Mouse (Mus musculus) erythroblast, embryonic 14.5 days (primary cell): ENCODE measurements around the gene Rwdd4a.

Experiments
- GATA1 ChIP-seq: IDR thresholded peaks from 2 replicates; pipeline ENCODE4 v1.6.1; 2012; ENCODE audit warnings: low read length, inconsistent platforms, mixed read lengths
- TAL1 ChIP-seq: IDR thresholded peaks from 3 replicates; pipeline ENCODE4 v1.6.1; 2012; ENCODE audit warnings: low read length, inconsistent platforms, mixed read lengths

GRCm38 (mm10) chr8:47542746-47543145 lies 9.3 kb downstream of the Rwdd4a start:
- no peak for TF ChIP-seq GATA1
- TF ChIP-seq TAL1, result no peak
